Mouse (Mus musculus) CH12.LX (cell line): ENCODE results near the gene Col15a1. TPM values are rescaled to one million over a fixed set of nuclear protein-coding genes. Genes with fewer than 3 reads are reported as not detected.

ENCODE experiments used
- DNase-seq: peaks from one replicate; pipeline ENCODE4 v3.0.0-alpha.2; 2013; ENCODE audit errors: extremely low read depth
- H3K27ac ChIP-seq: 2 replicates; pipeline ENCODE4 v1.5.1; 2012; ENCODE audit warnings: low read depth, mild to moderate bottlenecking, control low read depth, moderate library complexity; ENCODE audit not compliant: insufficient read depth
- H3K27me3 ChIP-seq: replicated peaks from 2 replicates; pipeline ENCODE3; 2012; ENCODE audit warnings: inconsistent platforms
- H3K36me3 ChIP-seq, 2 experiments: replicated peaks in 1 of 2; 2 replicates each; pipeline versions ENCODE3 to v1.6.1; 2012; ENCODE audit warnings: inconsistent platforms in 1 of 2, low read length in 1 of 2, mild to moderate bottlenecking in 1 of 2, mixed read lengths in 1 of 2, moderate library complexity in 1 of 2; ENCODE audit not compliant: control insufficient read depth in 1 of 2, insufficient read depth in 1 of 2
- H3K4me1 ChIP-seq, 2 experiments: 2 replicates each; pipeline ENCODE4 v1.6.1; 2012; ENCODE audit warnings: inconsistent platforms in 1 of 2, moderate library complexity in 1 of 2; ENCODE audit not compliant: insufficient read depth in 2 of 2, control insufficient read depth in 1 of 2
- H3K4me2 ChIP-seq: 2 replicates; pipeline ENCODE4 v1.6.1; 2012; ENCODE audit warnings: low read depth, mild to moderate bottlenecking, control low read depth; ENCODE audit not compliant: poor library complexity, insufficient read depth, severe bottlenecking
- H3K4me3 ChIP-seq, 3 experiments: fragments of 150-350 bp in 1 of 3; sonication (generic) in 1 of 3; replicated peaks in 1 of 3; 2 replicates each; pipeline versions ENCODE3 to v1.5.1; 2011 to 2012; ENCODE audit warnings: low read depth in 2 of 3, low read length in 2 of 3, mild to moderate bottlenecking in 2 of 3, moderate library complexity in 2 of 3, control low read depth in 1 of 3, improper control_type of control experiment in 1 of 3, inconsistent platforms in 1 of 3, mixed read lengths in 1 of 3; ENCODE audit not compliant: poor library complexity in 1 of 3
- H3K79me2 ChIP-seq: replicated peaks from 2 replicates; pipeline ENCODE4 v1.6.1; 2012; ENCODE audit warnings: mild to moderate bottlenecking, moderate library complexity; ENCODE audit not compliant: control insufficient read depth, poor library complexity, insufficient read depth, severe bottlenecking; ENCODE audit errors: extremely low read depth
- H3K9ac ChIP-seq: 2 replicates; pipeline ENCODE4 v1.6.1; 2012; ENCODE audit warnings: low read depth, mild to moderate bottlenecking, control low read depth, moderate library complexity; ENCODE audit not compliant: insufficient read depth
- H3K9me3 ChIP-seq: replicated peaks from 2 replicates; pipeline ENCODE3; 2012; ENCODE audit warnings: low read length, inconsistent platforms, mixed read lengths
- BHLHE40 ChIP-seq: IDR thresholded peaks from 2 replicates; pipeline ENCODE4 v1.6.1; 2011; ENCODE audit warnings: mild to moderate bottlenecking, low read depth, low read length, improper control_type of control experiment
- CTCF ChIP-seq, 2 experiments: IDR thresholded peaks in 1 of 2; conservative IDR thresholded peaks in 1 of 2; 2 replicates each; pipeline ENCODE4 v1.5.1; 2011 to 2012; ENCODE audit warnings: low read depth in 2 of 2, low read length in 2 of 2, improper control_type of control experiment in 1 of 2, inconsistent platforms in 1 of 2, mild to moderate bottlenecking in 1 of 2, moderate library complexity in 1 of 2
- ELF1 ChIP-seq: IDR thresholded peaks from 2 replicates; pipeline ENCODE4 v1.6.1; 2014; ENCODE audit warnings: low read depth, mild to moderate bottlenecking, inconsistent platforms, low read length, improper control_type of control experiment
- ETS1 ChIP-seq: conservative IDR thresholded peaks from 2 replicates; pipeline ENCODE4 v1.6.1; 2012; ENCODE audit warnings: low read depth, mild to moderate bottlenecking, inconsistent platforms, low read length, improper control_type of control experiment, moderate library complexity
- HCFC1 ChIP-seq: IDR thresholded peaks from 2 replicates; pipeline ENCODE4 v1.6.1; 2012; ENCODE audit warnings: low read depth, mild to moderate bottlenecking, inconsistent platforms, low read length, improper control_type of control experiment
- JUN ChIP-seq: IDR thresholded peaks from 2 replicates; pipeline ENCODE4 v1.6.1; 2011; ENCODE audit warnings: low read depth, mild to moderate bottlenecking, low read length, improper control_type of control experiment, moderate library complexity; ENCODE audit not compliant: insufficient read depth
- JUND ChIP-seq: conservative IDR thresholded peaks from 2 replicates; pipeline ENCODE4 v1.6.1; 2011; ENCODE audit warnings: low read depth, low read length, improper control_type of control experiment
- MAFK ChIP-seq: IDR thresholded peaks from 2 replicates; pipeline ENCODE4 v1.6.1; 2011; ENCODE audit warnings: low read length, improper control_type of control experiment; ENCODE audit not compliant: insufficient replicate concordance
- MXI1 ChIP-seq: IDR thresholded peaks from 2 replicates; pipeline ENCODE4 v1.6.1; 2011; ENCODE audit warnings: mild to moderate bottlenecking, low read depth, low read length, improper control_type of control experiment
- MYC ChIP-seq: IDR thresholded peaks from 2 replicates; pipeline ENCODE4 v1.6.1; 2011; ENCODE audit warnings: low read depth, mild to moderate bottlenecking, improper control_type of control experiment, low read length
- PAX5 ChIP-seq: IDR thresholded peaks from 2 replicates; pipeline ENCODE4 v1.6.1; 2012; ENCODE audit warnings: low read length, inconsistent platforms, mixed read lengths
- SIN3A ChIP-seq: IDR thresholded peaks from 2 replicates; pipeline ENCODE4 v1.6.1; 2012; ENCODE audit warnings: low read length, improper control_type of control experiment, inconsistent platforms
- SMC3 ChIP-seq: IDR thresholded peaks from 2 replicates; pipeline ENCODE4 v1.6.1; 2011; ENCODE audit warnings: low read depth, low read length, improper control_type of control experiment
- UBTF ChIP-seq: IDR thresholded peaks from 2 replicates; pipeline ENCODE4 v1.6.1; 2012; ENCODE audit warnings: low read depth, mild to moderate bottlenecking, inconsistent platforms, low read length, improper control_type of control experiment, moderate library complexity
- USF2 ChIP-seq: conservative IDR thresholded peaks from 2 replicates; pipeline ENCODE4 v1.6.1; 2011; ENCODE audit warnings: low read depth, low read length, improper control_type of control experiment
- ZKSCAN1 ChIP-seq: IDR thresholded peaks from 2 replicates; pipeline ENCODE4 v1.6.1; 2012; ENCODE audit warnings: low read depth, inconsistent platforms, low read length, improper control_type of control experiment, borderline replicate concordance
- ZMIZ1 ChIP-seq: IDR thresholded peaks from 2 replicates; pipeline ENCODE4 v1.6.1; 2012; ENCODE audit warnings: low read depth, mild to moderate bottlenecking, inconsistent platforms, low read length, improper control_type of control experiment
- dilution Hi-C: fragments of 300-500 bp; cut with MboI; formaldehyde crosslinking; loops from 2 replicates; pipeline ENCODE4 v1.14.3; 2020; ENCODE audit warnings: low sequenced_read_pairs; ENCODE audit not compliant: extremely low pct_unique_long_range_greater_than_20kb, extremely low pct_ligation_motif_present
- in situ Hi-C: fragments of 300-500 bp; cut with MboI; formaldehyde crosslinking; loops from 3 replicates; pipeline ENCODE4 v1.14.3; 2019; ENCODE audit warnings: low sequenced_read_pairs, low pct_ligation_motif_present, low pct_unique_long_range_greater_than_20kb, mixed read lengths
- polyA plus RNA-seq: library from polyadenylated mRNA; unstranded; fragments of >175 nt; gene quantifications from 2 replicates; pipeline ENCODE4 v1.2.1, GENCODE M21; 2012; ENCODE audit warnings: low read depth; ENCODE audit not compliant: insufficient read length
- total RNA-seq, 2 experiments: library from RNA; depleted of rRNA; stranded (reverse); fragments of 300-350 nt in 1 of 2; fragments of >200 nt in 1 of 2; gene quantifications; 2 replicates each; pipeline ENCODE4 v1.2.3; 2012 to 2014

The Col15a1 gene
- total and polyA plus RNA-seq, 3 experiments: 0.08 to 2.2 (median 0.68) TPM

DNA sequence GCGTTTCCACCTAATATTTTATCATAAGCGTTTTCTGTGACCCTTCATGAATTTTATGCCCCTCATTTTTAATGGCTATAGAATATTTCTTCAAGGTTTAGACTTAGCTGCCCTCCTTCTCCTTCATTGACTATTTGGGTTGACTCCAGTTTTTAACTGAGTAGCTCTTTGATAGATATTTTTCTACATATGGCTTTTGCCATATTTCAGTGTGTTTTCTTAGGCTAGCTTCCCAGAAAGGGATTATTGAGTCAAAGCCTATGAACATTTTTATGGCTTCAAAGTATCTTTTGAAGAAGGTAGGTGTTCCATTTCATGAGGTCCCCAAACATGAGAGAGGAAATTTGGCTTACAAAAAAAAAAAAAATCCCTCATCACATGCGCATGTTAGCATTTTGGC, 11.8 kb upstream of the Col15a1 start:
- in situ Hi-C loops: no loop called here
- H3K4me1 ChIP-seq: no peaks in the 10 kb centered on the region
- dilution Hi-C loops: no loop called here
- TF ChIP-seq ZMIZ1 (no peak), USF2 (no peak), MYC (no peak), MAFK (no peak), UBTF (no peak), CTCF (conservative IDR thresholded peaks at IDR 0.05 in 1 of 2, IDR thresholded peaks at IDR 0.05 in 1 of 2; ENCODE audit: low read depth in 2 of 2, low read length in 2 of 2) (no peak), ELF1 (no peak), JUN (no peak), PAX5 (no peak), HCFC1 (no peak), ETS1 (no peak), MXI1 (no peak), SIN3A (no peak), ZKSCAN1 (no peak), JUND (no peak), SMC3 (no peak)
- H3K79me2 ChIP-seq: no peaks in the 10 kb centered on the region
- H3K9ac ChIP-seq: no peak overlapping the region
- no peak for DNase-seq
- no peak overlapping the region for H3K4me2 ChIP-seq
- H3K27ac ChIP-seq: no peak overlapping the region
- H3K4me3 ChIP-seq: no peak overlapping the region
- no peaks in the 10 kb centered on the region for H3K36me3 ChIP-seq
- H3K9me3 ChIP-seq: no peaks in the 10 kb centered on the region
- peaks cover 7% of the 10 kb centered on the region for H3K27me3 ChIP-seq

- Histone ChIP-seq H3K27me3 (peaks cover 12% of the 10 kb centered on the region), H3K4me2 (no peak overlapping the region), H3K27ac (no peak overlapping the region), H3K36me3 (no peaks in the 10 kb centered on the region), H3K79me2 (no peaks in the 10 kb centered on the region), H3K4me1 (no peaks in the 10 kb centered on the region), H3K4me3 (no peak overlapping the region), H3K9me3 (peaks cover 2% of the 10 kb centered on the region), H3K9ac (no peak overlapping the region)
- dilution Hi-C loops (no loop called here), in situ Hi-C loops (no loop called here)
- no peak for DNase-seq
- TF ChIP-seq ETS1: no peak
- no peak for TF ChIP-seq BHLHE40
- TF ChIP-seq, all 38 proteins: peak for 0
These were observed 4.3 kb upstream of the Col15a1 start for GRCm38 (mm10) chr4:47203643-47204042.
